Mouse (Mus musculus) brown adipose tissue, adult 24 weeks (tissue): Measurements from ENCODE around the gene Ube2cbp. TPM values are rescaled to one million over a fixed set of nuclear protein-coding genes. Genes with fewer than 3 reads are reported as not detected.

Experiments used
- H3K27ac ChIP-seq: fragments of 200-500 bp; replicated peaks from 2 replicates; pipeline ENCODE4 v1.5.1; 2012; ENCODE audit warnings: low read depth, mild to moderate bottlenecking, low read length
- H3K4me1 ChIP-seq: fragments of 200-500 bp; 2 replicates; pipeline ENCODE4 v1.6.1; 2012; ENCODE audit warnings: low read length, mixed read lengths; ENCODE audit not compliant: control insufficient read depth, insufficient read depth, insufficient read length
- H3K4me3 ChIP-seq: fragments of 200-500 bp; 2 replicates; pipeline ENCODE4 v1.5.1; 2012; ENCODE audit warnings: low read depth, mild to moderate bottlenecking, low read length, moderate library complexity; ENCODE audit not compliant: insufficient read depth
- polyA plus RNA-seq: library from polyadenylated mRNA; stranded (reverse); fragments of >200 nt; gene quantifications from 2 replicates; pipeline ENCODE4 v1.2.4, GENCODE M21; 2012; ENCODE audit not compliant: missing spikeins, insufficient read depth, insufficient read length

Ube2cbp gene
- polyA plus RNA-seq, 1 experiment: not detected

GRCm38 (mm10) chr9:86388538-86388937, 76.2 kb downstream of the Ube2cbp start:
- Histone ChIP-seq H3K4me3 (no peak overlapping the region), H3K4me1 (no peaks in the 10 kb centered on the region), H3K27ac (no peak overlapping the region)

GRCm38 (mm10) chr9:86376923-86377322, 87.8 kb downstream of the Ube2cbp start:
- Histone ChIP-seq H3K4me3 (no peak overlapping the region), H3K27ac (no peak overlapping the region), H3K4me1 (no peaks in the 10 kb centered on the region)

DNA sequence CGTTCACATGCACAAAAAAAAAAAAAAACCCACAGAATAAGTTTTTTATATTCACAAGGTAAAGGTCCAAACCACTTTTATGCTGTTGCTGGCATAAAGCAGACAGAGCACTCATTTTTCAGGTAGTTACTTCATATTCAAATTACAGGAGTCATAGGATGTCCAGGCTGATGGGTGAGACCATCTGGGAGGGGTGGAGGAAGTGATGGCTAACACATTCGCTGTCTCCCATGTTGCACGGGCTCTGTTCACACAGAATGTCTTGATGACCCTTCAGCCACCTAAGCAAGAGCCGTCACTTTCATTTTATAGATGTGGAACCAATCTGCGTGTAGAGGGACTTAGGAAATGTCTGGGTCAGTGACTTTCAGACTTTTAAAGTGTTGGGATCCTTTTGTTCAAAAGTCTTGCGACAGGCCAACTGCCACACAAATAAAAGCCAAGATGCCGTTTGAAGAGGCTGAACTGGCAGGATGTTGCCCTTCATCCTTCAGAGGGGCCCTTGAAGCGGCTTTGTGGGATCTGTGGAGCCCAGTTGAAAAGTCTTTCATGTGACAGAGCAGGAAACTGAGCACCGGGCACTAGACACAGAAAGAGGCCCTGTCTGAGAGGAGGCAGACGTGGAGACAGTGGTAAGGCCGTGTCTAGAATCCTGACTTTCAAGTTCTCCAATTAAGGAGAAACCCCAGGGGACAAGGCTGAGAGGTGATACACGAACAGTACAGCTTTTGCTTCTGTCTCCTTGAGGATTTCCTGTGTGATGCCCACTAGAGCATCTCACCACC, 91.8 kb downstream of the Ube2cbp start:
- no peak overlapping the region for H3K4me3 ChIP-seq
- no peaks in the 10 kb centered on the region for H3K4me1 ChIP-seq
- no peak overlapping the region for H3K27ac ChIP-seq

GRCm38 (mm10) chr9:86369208-86369607, 95.5 kb downstream of the Ube2cbp start:
- Histone ChIP-seq H3K4me1 (no peaks in the 10 kb centered on the region), H3K4me3 (no peak overlapping the region), H3K27ac (no peak overlapping the region)

GRCm38 (mm10) chr9:86360536-86360935, 104.2 kb downstream of the Ube2cbp start:
- Histone ChIP-seq H3K27ac (no peak overlapping the region), H3K4me3 (no peak overlapping the region), H3K4me1 (no peaks in the 10 kb centered on the region)

DNA sequence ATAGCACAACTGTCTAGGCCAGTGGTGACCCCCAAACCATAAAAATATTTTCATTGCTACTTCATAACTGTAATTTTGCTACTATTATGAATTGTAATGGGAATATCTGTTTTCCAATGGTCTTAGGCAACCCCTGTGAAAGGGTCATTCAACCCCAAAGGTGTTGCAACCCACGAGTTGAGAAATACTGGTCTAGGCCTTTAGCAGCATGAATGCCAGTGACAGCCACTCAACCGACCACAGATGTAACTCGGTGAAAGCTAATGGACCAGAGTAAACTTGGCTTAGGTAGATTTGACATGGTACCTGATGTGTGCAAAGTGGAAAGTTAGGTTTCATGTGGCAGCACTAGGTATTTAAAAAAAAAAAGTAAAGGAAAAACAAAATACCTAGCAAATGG, 108.9 kb downstream of the Ube2cbp start:
- Histone ChIP-seq H3K27ac (no peak overlapping the region), H3K4me3 (no peak overlapping the region), H3K4me1 (no peaks in the 10 kb centered on the region)

DNA sequence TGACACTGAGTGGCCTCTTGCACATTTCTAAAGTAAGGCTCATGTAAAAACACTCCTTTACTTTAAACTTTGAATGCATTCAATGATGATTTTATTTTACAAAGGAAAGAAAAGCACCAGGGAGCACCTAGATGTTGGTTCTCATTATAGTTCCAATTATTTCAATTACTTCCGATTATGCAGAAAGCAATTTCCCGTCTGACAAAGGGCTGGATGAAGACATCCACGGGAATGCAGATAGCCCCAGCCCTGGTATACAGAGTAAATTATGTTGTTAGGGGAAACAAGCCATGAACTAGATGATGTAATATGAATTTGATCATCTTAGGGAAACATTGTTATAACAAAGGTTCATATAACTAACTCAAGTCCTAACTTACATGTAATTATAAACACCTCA, 113.3 kb downstream of the Ube2cbp start:
- Histone ChIP-seq H3K4me1 (no peaks in the 10 kb centered on the region), H3K4me3 (no peak overlapping the region), H3K27ac (no peak overlapping the region)

- no peak overlapping the region for H3K27ac ChIP-seq
These were observed 128.0 kb downstream of the Ube2cbp start for GRCm38 (mm10) chr9:86336792-86337191.

DNA sequence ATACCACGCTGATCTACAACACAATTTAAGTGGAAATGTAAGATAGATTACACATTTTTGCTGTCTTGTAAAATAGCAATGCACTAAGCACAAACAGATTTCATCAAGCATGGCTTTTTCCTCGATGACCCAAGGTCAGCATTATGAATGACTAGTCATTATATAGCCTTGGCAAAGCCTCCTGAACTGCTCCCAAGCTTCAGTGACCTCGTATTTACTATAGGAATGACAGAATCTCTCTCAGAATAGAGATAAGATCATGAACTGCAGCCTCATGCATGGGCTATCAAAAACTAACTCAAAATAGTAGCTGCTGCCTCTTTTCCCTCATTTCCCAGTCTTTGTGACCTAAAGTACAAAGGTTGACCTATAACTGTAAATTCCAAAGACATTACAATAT, 128.4 kb downstream of the Ube2cbp start:
- Histone ChIP-seq H3K4me3 (no peak overlapping the region), H3K27ac (no peak overlapping the region), H3K4me1 (no peaks in the 10 kb centered on the region)

More at GRCm38 (mm10) chr9:86336792-86337191, 128.0 kb downstream of the Ube2cbp start:
- H3K4me1 ChIP-seq: no peaks in the 10 kb centered on the region
- no peak overlapping the region for H3K4me3 ChIP-seq

- Histone ChIP-seq H3K4me3 (no peak overlapping the region), H3K4me1 (no peaks in the 10 kb centered on the region), H3K27ac (no peak overlapping the region)
These were observed 129.2 kb downstream of the Ube2cbp start for GRCm38 (mm10) chr9:86335588-86335987.

- no peaks in the 10 kb centered on the region for H3K4me1 ChIP-seq
- H3K4me3 ChIP-seq: no peak overlapping the region
- H3K27ac ChIP-seq: no peak overlapping the region
These were observed 130.4 kb downstream of the Ube2cbp start for GRCm38 (mm10) chr9:86334357-86334756.

- no peak overlapping the region for H3K27ac ChIP-seq
- H3K4me1 ChIP-seq: no peaks in the 10 kb centered on the region
- H3K4me3 ChIP-seq: no peak overlapping the region
These were observed 134.2 kb downstream of the Ube2cbp start for GRCm38 (mm10) chr9:86330591-86330990.

- no peak overlapping the region for H3K27ac ChIP-seq
- H3K4me3 ChIP-seq: no peak overlapping the region
These were observed 136.5 kb downstream of the Ube2cbp start for GRCm38 (mm10) chr9:86328270-86328669.

DNA sequence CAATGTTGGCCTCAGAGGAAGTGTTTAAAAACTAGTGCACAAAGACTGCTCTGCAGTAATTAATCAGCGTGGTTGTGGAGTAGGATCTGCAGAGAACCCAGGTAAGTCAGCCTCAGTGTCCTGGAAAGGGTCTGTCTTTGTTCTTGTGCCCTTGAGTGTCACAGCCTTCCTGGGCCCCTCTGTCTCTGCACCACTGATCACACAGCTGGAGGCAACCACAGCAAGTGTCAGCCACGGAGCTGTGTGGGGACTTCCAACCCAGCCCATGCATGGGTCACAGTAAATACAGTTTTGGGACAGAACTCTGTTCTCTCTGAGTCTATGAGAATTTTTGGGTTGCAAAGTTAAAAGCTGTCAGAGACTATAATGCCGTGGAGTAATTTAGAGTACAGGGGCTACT, 137.4 kb downstream of the Ube2cbp start:
- H3K4me3 ChIP-seq: no peak overlapping the region
- H3K27ac ChIP-seq: no peak overlapping the region
- H3K4me1 ChIP-seq: no peaks in the 10 kb centered on the region

More at GRCm38 (mm10) chr9:86328270-86328669, 136.5 kb downstream of the Ube2cbp start:
- H3K4me1 ChIP-seq: no peaks in the 10 kb centered on the region

DNA sequence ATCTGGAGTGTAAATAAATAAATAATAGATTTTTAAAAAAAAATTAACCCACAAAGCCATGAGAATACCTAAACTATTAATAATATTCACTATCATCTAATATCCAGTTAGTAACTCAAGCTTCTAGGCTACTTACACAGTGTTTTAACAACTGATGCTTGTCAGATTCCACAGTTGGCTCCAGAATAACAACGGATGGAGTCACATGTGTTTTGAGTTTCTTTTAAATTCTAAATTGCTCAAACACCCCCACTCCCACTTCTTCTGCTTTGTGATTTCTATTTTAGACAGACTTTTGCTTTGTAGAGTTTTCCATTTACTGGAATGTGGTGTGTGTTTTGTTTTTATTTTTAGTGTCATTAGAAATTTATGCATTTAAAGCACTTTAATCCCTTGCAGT, 140.0 kb downstream of the Ube2cbp start:
- H3K27ac ChIP-seq: no peak overlapping the region
- no peak overlapping the region for H3K4me3 ChIP-seq
- no peaks in the 10 kb centered on the region for H3K4me1 ChIP-seq

- H3K4me3 ChIP-seq: no peak overlapping the region
- no peak overlapping the region for H3K27ac ChIP-seq
- H3K4me1 ChIP-seq: no peaks in the 10 kb centered on the region
These were observed 145.1 kb downstream of the Ube2cbp start for GRCm38 (mm10) chr9:86319516-86320140.
